Mouse (Mus musculus): ENCODE data around the gene BC051019. TPM values are rescaled to one million over a fixed set of nuclear protein-coding genes. Genes with fewer than 3 reads are reported as not detected.

Gene BC051019
- polyA plus RNA-seq, 1 experiment from 2014 or later = 0.07 TPM

Other genes starting within 250 kb of the BC051019 start
- gene Trim66, start 215.7 kb downstream of the BC051019 start, polyA plus RNA-seq (2015; fragmentation: Nextera tagmentation; extraction: Ambion mirVana) = not detected in 2 replicates
- gene Rpl27a, start 204.7 kb downstream of the BC051019 start, polyA plus RNA-seq (2015; fragmentation: Nextera tagmentation; extraction: Ambion mirVana) = 58.5 and 71.9 TPM in 2 replicates
- 20.1 and 24.8 TPM in 2 replicates for gene St5, start 20.2 kb downstream of the BC051019 start, polyA plus RNA-seq (2015; fragmentation: Nextera tagmentation; extraction: Ambion mirVana)
- gene Akip1, start 20.2 kb downstream of the BC051019 start, polyA plus RNA-seq (2015; fragmentation: Nextera tagmentation; extraction: Ambion mirVana) = 32.7 and 36.1 TPM in 2 replicates
- not detected in 2 replicates for gene Ascl3, start 7.9 kb upstream of the BC051019 start, polyA plus RNA-seq (2015; fragmentation: Nextera tagmentation; extraction: Ambion mirVana)
- gene Tmem9b, start 29.0 kb upstream of the BC051019 start, polyA plus RNA-seq (2015; fragmentation: Nextera tagmentation; extraction: Ambion mirVana) = 30.2 and 30.5 TPM in 2 replicates
- 0.23 and 0.28 TPM in 2 replicates for gene Nrip3, start 58.2 kb upstream of the BC051019 start, polyA plus RNA-seq (2015; fragmentation: Nextera tagmentation; extraction: Ambion mirVana)
- 0.05 and 0.22 TPM in 2 replicates for gene Scube2, start 141.8 kb upstream of the BC051019 start, polyA plus RNA-seq (2015; fragmentation: Nextera tagmentation; extraction: Ambion mirVana)
- gene Dennd5a, start 236.6 kb upstream of the BC051019 start, polyA plus RNA-seq (2015; fragmentation: Nextera tagmentation; extraction: Ambion mirVana) = 7.1 and 7.6 TPM in 2 replicates

Measured in liver, embryonic 15.5 days (tissue).